Mouse (Mus musculus): ENCODE measurements around the gene CN725425. TPM values are rescaled to one million over a fixed set of nuclear protein-coding genes. Genes with fewer than 3 reads are reported as not detected.

The CN725425 gene
- polyA plus RNA-seq, 1 experiment, result not detected

DNA sequence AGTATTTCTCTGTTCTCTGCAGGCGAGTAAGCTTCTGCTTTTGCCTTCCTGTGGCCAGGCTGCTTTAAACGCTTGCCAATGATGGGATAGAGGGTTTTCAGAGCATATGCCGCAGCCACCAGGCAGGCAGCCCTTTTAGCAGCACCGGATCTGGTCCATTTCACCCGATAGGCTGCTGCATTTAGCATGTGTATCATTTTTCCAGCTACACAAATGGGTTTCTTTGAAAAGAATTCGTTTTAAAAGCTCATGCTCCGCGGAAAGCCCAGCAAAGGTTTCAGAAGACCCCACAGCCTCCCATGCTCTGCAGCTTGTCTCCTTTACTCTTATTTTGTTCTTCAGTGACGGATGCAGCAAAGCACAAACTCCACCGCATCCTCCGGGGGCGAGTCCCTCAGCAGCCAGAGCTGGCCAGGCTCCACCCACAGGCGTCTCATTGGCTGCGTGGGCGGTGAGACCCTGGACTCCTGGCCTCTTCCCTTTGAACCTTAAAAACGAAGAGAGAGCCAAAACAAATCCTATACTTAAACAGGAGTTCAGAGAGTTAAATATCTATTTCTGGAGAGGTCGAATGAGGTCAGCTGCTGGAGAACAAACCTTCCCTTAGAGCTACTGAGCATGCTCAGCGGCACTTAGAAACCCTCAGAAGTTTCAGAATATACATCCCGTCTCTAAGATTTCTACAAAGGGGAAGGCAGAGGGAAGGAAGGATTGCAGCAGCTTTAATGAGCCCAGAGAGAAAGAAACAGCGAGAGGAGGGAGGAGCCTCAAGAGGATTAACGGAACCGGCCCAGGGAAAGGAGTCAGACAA lies 7.7 kb upstream of the CN725425 start, which contains the start of gene Abcd2:
Gene Abcd2 (minus strand): TSS at position 388 of the 811 bp plus-strand sequence.
- TF ChIP-seq GATA1 (IDR thresholded peaks at IDR 0.05; ENCODE audit: low read length), result no peak

DNA sequence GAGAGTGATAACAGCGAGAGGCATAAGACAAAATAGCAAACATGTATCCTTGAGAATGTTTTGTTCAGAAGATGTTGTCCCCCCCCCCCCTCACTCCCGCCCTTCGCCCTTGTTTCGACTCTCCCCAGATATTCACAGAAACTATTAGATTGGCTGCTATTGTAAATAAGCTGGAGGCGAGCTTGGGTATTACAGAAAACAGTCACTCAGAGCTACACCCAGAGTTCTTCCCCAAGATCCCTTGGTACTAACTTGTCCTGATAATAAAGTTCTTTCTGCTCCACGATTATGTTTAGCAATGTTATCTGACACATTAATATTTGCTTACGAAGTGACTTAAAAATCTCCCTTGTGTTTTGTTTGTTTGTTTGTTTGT lies 7.1 kb upstream of the CN725425 start:
- no peak for TF ChIP-seq GATA1 (IDR thresholded peaks at IDR 0.05; ENCODE audit: low read length)

DNA sequence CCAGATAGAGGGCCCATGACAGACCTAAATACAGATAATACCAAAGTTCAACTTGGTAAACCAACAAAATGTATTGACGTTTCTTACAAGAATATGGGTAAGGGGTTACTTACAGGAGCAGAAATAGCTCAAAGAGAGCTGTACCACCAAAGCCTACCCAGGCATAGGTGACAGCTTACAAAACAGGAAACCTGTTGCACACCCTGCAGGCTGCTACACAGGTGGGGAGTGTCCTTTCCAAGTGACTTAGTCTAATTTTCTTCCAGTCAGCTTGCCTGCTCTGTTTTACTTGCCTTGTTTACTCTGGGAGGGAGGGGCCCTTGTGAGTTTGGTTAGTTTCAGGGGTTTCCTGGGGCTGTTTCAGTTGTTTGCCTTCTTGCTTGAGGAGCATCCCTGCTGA lies 1.5 kb downstream of the CN725425 start:
- TF ChIP-seq GATA1 (IDR thresholded peaks at IDR 0.05; ENCODE audit: low read length), result no peak

DNA sequence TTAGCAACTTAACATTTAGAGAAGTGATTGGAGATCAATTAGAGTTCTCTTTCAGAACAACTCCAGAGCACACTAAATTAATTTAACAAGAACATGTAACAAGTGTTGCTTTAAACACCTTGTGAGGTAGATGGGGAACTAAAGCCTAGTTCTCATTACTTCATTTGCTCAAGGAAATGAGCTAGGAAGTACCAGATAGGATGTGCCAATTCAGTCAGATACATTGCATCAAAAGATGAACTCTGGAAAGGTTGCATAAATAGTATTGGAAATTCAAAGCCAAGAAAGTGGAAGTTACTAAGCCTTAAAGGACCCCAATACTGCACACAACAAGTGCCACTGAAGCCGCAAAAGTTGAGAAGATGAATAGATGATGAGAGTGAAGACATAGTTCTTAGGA lies 3.2 kb downstream of the CN725425 start:
- no peak for TF ChIP-seq GATA1 (IDR thresholded peaks at IDR 0.05; ENCODE audit: low read length)

DNA sequence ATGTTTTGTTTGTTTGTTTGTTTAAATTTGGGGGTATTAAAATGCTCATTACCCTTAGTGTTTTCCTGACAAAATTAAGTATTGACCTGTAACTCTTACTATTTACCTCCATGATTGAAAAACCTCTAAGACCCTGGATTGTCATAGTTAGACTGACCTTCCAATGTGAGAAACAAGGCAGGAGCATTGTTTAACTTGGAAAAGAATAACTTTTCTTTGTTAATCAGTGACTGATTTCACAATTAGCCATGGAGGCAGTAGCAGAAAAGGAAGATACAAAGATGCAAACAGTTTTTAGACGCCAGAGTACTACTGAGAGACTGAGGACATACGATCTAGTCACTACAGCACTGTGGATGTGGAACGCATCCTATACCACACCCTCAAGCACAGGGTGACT lies 4.2 kb downstream of the CN725425 start:
- no peak for TF ChIP-seq GATA1 (IDR thresholded peaks at IDR 0.05; ENCODE audit: low read length)

DNA sequence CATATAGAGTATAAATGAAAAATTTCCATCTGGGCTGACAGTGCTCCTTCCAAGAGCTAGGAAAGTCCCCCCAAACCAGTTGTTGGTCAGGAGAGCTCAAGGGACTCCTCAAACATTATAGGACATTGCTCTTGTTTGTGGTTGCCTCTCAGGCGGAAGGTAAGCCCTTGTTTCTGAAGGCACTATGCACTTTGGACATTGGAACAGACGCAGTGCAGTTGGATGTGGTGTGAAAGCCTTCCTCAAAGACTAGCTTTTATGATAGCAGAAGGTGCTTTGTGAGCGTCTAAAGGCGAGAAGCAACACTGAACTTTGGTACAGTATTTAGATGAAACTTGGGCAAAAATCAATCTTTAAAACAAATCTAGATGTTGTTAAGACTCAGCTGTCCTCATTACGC lies 7.2 kb downstream of the CN725425 start:
- no peak for TF ChIP-seq GATA1 (IDR thresholded peaks at IDR 0.05; ENCODE audit: low read length)

DNA sequence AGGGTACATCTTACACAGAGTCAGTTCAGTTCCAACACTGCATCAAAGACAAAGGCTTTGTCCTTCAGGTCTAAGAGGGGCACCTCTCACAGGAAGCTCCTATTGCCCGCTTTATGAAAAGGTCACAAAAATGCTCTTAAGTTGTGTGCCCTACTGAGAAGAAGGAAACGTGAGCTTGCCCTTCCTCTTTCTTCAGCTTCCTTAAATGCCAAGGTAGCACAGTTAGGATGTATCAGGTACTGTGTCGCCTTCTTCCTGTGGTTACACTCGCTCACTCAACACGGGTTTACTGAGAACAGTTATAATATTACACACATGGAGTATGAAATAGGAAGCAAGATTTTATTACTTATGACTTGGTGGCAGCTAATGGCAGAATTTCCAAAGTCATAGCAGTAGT lies 38.0 kb downstream of the CN725425 start:
- no peak for TF ChIP-seq GATA1 (IDR thresholded peaks at IDR 0.05; ENCODE audit: low read length)

DNA sequence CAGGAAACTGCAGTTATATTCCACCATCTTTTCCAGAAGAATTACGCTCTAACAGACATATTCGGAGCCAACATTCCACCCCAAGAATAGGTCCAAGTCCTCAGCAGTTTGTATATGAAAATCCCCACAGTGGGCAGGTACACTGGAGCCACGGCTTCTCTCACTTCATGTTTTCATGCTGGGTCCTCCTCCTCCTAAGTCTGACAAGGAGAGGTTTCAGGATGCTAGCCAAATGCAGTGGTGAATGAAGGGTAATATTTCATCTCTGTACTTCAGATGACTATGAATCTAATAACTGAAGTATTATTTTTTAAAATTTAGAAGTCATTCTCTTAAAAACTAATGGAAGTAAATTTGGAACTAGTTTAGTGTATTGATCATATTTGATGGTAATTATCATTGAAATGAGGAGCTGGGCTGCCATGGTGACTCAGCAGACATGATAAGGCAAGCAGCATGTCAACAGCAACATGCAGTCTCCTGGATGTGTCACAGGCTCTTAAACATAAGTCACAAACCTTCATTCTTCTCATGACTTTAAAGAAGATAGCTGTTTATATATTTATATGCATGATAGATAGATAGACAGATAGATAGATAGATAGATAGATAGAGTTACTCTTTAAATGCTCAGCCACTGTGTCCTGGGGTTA lies 41.5 kb downstream of the CN725425 start:
- no peak for TF ChIP-seq GATA1 (IDR thresholded peaks at IDR 0.05; ENCODE audit: low read length)

DNA sequence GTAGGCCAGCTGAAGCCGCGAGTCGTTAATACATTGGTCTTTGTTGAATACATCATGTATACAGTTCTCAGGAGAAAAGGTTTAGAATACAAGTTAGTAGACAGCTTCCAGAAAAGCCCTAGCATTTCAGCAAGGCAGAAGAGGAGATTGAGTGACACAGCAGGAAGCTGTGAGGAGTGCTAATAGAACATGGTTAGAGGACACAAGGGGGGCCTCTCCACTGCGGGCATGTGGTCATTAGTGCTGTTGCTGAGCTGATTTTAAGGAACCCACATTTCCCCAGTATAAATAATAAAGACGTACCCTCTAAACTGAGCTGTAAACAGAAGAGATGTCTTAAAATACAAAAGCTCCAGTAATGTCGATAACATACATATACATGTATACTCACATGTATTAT lies 51.5 kb downstream of the CN725425 start:
- TF ChIP-seq GATA1 (IDR thresholded peaks at IDR 0.05; ENCODE audit: low read length), result no peak

DNA sequence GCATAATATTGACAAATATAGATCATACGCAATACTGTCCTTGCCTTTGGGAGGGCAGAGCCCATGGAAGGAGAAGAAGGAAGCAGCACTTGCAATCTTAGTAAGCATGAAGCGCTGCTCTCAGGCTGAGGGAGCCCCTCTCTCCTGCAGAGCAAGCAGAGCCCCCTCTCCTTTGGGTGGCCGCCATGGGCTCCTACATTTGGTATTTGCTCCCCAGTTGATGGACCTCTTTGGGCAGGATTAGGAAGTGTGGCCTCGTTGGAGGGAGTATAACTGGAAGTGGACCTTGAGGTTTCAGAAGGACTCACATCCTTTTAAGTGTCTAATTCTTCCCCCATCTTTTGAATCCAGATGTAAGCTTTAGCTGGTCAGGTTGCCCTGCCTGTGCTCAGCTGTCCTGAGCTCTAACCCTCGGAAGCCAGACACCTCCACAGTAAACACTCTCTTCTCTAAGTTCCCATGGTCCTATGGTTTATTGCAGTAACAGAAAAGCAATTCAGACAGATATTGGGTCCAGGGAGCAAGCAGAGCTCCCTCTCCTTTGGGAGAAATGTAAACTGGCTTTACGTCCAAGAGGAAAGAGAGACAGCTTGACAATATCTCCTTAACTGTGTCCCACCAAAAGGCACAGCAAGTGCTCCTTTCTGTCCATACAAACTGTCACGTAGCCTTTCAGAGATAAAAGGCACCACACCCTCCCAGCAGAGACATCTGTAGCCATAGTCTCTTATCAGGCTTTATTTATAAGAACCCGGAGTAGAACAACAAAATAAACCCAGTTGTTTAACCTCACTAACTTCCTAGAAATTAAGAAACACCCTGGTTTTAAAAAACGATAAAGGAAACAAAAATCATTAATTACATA lies 52.5 kb downstream of the CN725425 start:
- TF ChIP-seq GATA1 (IDR thresholded peaks at IDR 0.05; ENCODE audit: low read length), result no peak

DNA sequence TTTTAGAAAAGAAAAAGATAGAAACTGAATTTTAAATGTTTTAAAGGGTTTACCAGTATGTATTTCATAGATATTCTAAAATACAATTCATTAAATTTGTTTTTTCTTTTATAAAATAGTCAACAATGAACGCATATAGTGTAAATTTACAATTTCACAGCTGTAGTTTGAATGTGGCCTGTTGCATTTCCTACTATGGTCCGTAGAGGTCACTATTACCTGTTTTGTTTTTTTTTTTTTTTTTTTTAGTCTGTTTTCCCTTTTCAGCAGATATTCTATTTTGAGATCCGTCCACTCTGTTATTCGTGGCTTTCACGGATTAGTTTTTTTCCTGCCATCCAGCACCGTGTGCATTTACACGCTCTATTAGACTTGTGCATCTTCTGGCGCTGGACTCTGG lies 53.7 kb downstream of the CN725425 start:
- no peak for TF ChIP-seq GATA1 (IDR thresholded peaks at IDR 0.05; ENCODE audit: low read length)

DNA sequence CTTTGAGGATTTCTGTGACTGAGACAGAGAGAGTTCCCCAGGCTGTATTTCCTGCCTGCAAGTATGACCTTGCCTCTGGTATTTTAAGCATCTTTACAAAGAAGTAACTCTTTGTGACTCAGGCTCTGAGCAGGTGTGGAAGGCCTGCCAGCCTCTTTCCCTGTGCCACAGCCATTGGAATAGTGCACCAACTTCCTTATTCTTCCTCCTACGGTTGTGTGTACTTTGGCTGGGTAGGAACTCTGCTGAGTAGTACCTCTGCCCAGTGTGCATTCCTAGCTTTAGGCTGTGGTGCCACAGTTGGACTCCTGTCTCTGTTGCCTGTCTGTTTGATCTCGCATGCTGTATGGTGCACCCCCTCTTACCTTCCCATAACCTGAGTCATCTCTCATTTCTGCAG lies 56.0 kb downstream of the CN725425 start:
- no peak for TF ChIP-seq GATA1 (IDR thresholded peaks at IDR 0.05; ENCODE audit: low read length)

DNA sequence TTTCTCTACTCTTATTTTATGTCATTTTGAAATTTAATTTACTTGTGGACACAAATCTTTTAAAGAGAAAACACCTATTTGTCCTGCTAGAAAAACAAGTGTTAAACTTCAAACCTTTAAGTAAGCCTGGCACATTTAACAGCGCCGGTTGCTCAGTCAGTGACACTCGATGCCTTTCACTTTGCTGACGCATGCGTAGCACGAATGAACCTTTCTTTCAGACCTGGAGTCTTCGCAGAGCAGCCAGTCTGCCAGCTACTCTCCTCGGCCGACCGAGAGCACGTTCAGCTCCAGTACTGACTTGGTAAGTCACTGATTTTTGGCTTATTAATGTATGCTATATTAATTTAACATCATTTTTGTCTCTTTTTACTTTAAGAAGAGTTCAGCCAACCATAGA lies 57.8 kb downstream of the CN725425 start:
- no peak for TF ChIP-seq GATA1 (IDR thresholded peaks at IDR 0.05; ENCODE audit: low read length)

DNA sequence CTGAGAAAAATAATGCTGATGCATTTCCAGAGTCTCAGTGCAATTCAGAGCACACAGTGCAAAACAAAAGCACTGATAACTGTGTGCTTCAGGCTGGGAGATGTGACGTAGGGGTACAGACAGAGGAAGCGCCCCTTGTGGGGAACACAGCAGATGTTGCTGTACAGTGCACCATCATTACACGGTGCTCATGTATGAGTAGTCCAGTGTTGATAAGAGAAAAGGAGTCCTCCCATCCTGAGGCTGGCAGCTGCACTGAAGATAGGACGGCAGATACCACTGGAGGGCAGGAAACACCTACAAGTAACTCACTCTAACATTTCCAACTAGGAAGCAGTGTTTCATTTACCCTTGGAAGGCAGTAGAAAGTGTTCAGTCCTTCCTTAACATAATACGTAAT lies 61.3 kb downstream of the CN725425 start:
- no peak for TF ChIP-seq GATA1 (IDR thresholded peaks at IDR 0.05; ENCODE audit: low read length)

DNA sequence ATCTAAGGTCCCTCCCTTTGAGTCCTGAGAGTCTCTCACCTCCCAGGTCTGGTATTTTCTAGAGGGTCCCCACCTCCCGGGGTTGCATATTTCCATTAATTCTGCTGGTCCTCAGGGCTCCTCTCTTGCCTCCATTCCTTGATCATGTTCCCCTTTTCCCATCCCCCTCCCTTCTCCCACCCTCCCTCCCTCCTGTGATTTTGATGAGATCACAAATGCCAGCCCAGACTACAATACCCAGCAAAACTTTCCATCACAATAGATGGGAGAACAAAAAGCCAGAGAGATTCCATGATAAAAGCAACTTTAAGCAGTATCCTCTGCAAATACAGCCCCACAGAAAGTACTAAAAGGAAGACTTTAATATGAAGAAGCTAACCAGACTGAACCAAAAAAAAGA lies 64.6 kb downstream of the CN725425 start:
- TF ChIP-seq GATA1 (IDR thresholded peaks at IDR 0.05; ENCODE audit: low read length), result no peak

DNA sequence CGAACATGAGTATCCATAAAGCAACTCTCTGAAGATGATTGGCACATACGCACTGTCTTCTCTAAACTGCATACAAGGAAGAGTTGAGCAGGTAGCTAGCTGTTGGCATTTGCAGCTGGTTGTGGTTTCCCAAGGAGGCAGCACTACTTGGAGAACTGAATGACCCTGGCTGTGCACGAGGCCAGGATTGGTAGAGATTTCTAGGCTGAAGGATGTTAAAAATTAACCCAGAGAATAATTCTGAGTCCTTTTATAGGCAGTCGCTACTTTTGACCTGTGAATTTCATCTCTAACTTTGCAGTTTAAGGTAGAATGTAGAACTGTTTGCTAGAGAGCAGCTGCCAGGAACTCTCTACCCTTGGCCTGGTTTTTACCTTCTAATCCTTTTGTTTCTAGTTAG lies 69.2 kb downstream of the CN725425 start:
- no peak for TF ChIP-seq GATA1 (IDR thresholded peaks at IDR 0.05; ENCODE audit: low read length)

Measured in G1E-ER4 (cell line).